Mouse (Mus musculus) Muller cell, postnatal 12 days (primary cell): ENCODE measurements at regions not wholly inside any gene's neighbourhood (a gene's known extent, or its start where the extent isn't known, plus 50 kb on each side); places are given as distances from the start of the nearest gene placed in this dataset.

Experiments used
- DNase-seq: peaks from one replicate; pipeline ENCODE4 v3.0.0-alpha.2; 2015; ENCODE audit errors: inconsistent ontology term

DNA sequence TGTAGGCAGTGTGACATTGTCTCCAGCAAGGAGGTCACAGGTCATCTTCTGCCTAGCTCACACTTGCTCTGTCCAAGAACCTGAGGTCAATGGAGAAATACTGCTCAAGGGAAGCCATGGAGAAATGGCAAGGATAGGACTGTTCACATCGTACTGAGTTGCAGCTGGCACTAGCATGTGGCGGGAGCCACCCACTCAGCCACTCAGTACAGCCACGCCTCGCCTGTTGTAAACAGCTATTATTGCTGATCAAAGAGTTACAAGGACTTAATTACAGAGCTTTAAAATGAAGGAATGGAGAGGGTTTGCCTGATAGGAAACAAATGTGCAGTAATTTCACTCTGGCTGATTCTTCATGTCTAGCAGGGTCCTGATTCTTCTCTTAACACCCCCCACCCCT is 64.8 kb downstream of the Dll1 start:
- DNase-seq, result no peak

- no peak for DNase-seq
Measured at GRCm38 (mm10) chr17:15310465-15310864, 66.2 kb downstream of the Dll1 start.

DNA sequence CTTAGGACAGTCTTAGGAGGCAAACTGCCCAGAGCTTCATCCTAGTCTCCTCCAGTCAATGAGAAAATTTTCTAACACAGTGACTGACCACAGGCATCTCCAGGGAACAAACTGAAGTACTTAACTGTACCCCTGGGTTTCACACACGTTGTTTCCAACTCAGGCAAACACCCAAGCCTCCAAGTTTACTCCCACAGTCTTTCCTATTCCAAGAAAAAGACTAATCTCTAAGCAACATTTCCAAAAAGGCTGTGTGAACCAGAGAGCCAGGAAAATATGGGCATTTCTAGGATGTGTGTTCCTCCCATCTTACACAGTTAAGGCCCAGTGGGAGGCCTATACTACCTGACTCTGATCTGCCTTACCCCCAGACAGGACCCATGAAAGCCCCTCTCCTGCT is 74.6 kb downstream of the Dll1 start:
- no peak for DNase-seq

- DNase-seq, result no peak
Measured at GRCm38 (mm10) chr17:15299743-15300371, 76.8 kb downstream of the Dll1 start.

DNA sequence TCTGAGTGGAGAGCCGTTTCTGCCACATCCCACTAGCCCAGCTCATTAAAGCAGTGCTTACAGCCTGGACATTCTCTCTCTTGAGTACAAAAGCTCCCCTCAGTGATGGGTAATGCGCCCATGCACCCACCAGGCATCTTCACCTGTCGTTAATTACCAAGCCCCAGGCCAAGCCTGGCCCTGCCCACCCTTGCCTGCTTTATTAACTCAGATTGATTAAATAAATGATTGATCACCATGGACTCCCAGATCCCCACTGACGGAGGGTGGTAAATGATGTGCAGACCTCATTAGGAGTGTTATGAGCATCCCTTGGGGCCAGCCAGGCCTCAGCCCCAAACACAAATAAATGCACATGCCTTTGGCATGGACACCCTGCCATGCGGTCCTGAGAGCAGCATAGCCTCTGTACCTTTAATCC is 82.5 kb downstream of the Dll1 start:
- no peak for DNase-seq

- DNase-seq, result peak; percentile 17
Measured at GRCm38 (mm10) chr17:15292490-15293070, 84.1 kb downstream of the Dll1 start.

- no peak for DNase-seq
Measured at GRCm38 (mm10) chr17:15291626-15292025, 85.0 kb downstream of the Dll1 start.

DNA sequence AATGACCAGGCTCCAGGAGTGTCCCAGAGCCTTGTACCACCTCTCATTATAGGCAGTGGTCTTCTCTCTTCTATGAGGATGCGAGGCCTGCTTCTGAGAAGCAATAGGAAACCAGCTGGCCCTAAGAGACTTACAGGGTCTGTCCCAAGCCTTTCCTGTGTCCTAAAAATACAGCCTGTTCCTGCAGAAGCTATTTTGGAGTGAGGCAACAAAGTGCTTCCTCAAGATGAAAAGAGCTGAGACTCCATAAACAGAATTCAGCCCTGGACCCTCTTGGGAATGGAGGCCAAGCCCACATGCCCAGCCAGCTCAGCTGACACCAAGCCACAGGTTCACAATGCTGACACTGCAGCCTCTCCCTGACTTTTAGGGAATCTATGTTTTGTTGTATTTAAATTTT is 86.3 kb downstream of the Dll1 start:
- DNase-seq, result no peak

GRCm38 (mm10) chr17:15289062-15289461 is 87.6 kb downstream of the Dll1 start:
- DNase-seq, result no peak

- no peak for DNase-seq
Measured at GRCm38 (mm10) chr17:15288640-15289039, 88.0 kb downstream of the Dll1 start.

DNA sequence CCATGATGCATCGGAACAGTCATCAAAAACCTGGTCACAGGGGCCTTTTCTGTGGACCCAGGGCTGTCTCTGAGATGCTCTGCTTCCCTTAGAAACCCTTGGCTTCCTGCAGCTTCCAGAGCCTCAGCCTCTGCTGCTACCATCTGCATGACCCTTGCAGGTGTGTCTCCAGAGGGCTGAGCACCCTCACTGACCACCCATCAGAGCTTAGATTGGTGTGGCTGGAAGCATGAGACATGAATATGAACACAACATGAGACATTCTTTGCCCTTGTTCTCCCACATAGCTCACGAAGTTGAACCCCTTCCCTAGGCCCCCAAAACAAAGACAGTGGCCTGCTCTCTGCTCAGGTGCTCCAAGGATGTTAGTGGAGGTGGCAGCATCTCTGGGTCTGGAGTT is 90.1 kb downstream of the Dll1 start:
- DNase-seq, result no peak

GRCm38 (mm10) chr17:15285399-15286043 is 91.2 kb downstream of the Dll1 start:
- peak; percentile 85 for DNase-seq

DNA sequence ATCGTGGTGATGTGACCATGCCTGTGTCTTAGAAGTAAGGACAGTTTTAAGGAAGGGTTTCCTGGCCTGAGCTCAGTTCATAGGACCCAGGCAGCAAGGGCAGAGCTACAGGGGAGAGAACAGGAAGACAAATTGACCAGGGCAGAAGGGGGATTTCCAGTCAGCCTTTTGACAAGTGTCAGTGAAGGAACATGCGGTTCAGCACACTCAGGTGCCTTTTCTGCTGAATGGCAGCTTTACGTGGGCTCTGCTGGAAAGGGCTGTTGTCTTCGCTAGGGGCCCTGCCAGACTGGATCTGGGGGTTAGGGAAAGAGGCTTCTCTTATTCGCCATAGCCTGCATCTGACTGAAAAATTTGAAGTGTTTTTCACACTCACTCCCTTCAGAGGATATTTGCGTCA is 106.8 kb downstream of the Dll1 start:
- DNase-seq, result no peak

GRCm38 (mm10) chr17:15269056-15269612 is 107.5 kb downstream of the Dll1 start:
- DNase-seq, result no peak

DNA sequence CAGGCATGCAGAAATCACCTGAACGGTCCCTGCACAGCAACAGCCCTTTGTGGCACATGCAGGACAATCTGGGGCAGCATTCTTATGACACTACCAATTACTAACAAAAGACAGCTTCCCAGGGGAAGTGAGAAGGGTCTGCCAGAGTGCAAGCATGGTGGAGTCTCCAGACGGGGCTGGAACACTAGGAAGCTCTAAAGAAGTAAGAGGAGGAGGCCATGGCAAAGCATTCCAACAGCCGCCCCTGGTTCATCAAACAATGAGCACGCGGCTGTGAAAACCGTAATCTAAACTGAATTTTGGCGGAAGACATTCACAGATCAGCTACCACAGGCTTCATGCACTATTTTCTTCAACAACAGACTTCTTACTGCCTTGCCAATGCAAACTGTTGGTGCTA is 109.0 kb downstream of the Dll1 start:
- peak; percentile 73 for DNase-seq

DNA sequence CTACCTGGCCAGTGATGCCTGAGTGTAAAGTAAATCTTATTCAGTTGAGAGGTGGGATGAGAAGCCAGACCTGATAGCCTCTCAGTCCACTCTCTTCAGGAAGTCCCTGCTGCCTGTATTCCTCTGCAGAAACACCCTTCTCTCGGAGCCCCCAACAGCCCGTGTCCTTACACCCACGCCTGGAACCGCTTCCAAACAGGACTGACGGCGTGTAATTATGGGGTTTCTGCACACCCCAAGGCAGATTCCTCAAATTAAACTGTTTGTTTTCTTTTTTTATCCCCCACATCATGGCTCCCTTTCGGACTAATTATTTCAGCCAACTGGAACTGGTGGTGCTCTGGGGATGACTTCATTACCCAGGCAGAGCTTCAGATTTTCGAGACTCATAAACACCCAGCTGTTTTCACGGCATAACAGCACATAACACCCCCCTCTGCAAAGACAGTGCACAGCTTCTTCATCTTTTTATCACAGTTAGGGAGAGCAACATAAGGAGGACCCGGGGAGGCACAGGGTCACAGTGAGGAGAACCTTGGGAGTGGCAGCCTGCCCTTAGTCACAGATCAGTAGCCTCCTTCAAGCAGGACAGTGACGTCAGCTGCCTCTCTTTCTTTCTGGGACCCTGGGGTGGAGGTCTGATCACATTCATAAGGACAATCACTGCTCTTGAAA is 117.1 kb downstream of the Dll1 start:
- DNase-seq, result no peak

DNA sequence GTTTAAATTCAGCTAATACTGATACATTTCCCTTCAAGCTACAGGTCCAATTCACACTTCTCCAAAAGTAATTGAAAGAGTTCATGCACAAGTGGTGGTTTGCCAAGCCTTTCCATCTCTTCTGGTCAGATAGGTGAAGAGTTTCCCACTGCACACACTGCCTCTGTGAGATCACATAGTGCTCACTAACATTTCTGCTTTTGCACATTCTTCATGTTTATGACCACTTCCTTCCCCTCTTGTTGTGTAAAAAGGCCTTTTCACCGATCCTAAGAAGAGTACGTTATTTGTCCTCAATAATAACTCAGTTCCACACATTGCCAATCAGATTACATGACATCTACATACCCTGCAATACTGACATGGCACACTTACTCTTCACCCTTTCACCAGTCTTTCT is 120.8 kb downstream of the Dll1 start:
- no peak for DNase-seq

GRCm38 (mm10) chr17:15253785-15254184 is 122.9 kb downstream of the Dll1 start:
- DNase-seq, result no peak

GRCm38 (mm10) chr17:15253271-15253670 is 123.4 kb downstream of the Dll1 start:
- DNase-seq, result no peak

GRCm38 (mm10) chr17:15252187-15252586 is 124.5 kb downstream of the Dll1 start:
- peak; percentile 72 for DNase-seq

- DNase-seq, result peak; percentile 40
Measured at GRCm38 (mm10) chr17:15251641-15252040, 125.0 kb downstream of the Dll1 start.

- DNase-seq, result no peak
Measured at GRCm38 (mm10) chr17:15248417-15248791, 128.3 kb downstream of the Dll1 start.
